Mouse (Mus musculus): ENCODE measurements around the gene Cfap73.

GRCm38 (mm10) chr5:120620375-120621077 is 13.5 kb downstream of the Cfap73 start:
- no peak for TF ChIP-seq CHD1 (IDR thresholded peaks at IDR 0.05; ENCODE audit: low read depth, low read length)
- TF ChIP-seq USF2 (IDR thresholded peaks at IDR 0.05; ENCODE audit: borderline replicate concordance in 1 of 2, insufficient read depth in 1 of 2, low read depth in 1 of 2, low read length in 2 of 2), result no peak
- no peak for TF ChIP-seq EP300 (IDR thresholded peaks at IDR 0.05; ENCODE audit: low read depth in 1 of 2, low read length in 2 of 2)
- no peak for TF ChIP-seq UBTF (IDR thresholded peaks at IDR 0.05; ENCODE audit: borderline replicate concordance, insufficient read depth, low read depth, low read length)
- TF ChIP-seq GATA1 (IDR thresholded peaks at IDR 0.05; ENCODE audit: low read depth, low read length), result no peak
- TF ChIP-seq NELFE (IDR thresholded peaks at IDR 0.05; ENCODE audit: low read depth, low read length), result no peak
- TF ChIP-seq ELF1 (IDR thresholded peaks at IDR 0.05; ENCODE audit: low read depth, low read length), result no peak
- TF ChIP-seq CTCF (IDR thresholded peaks at IDR 0.05 in 2 of 3, conservative IDR thresholded peaks at IDR 0.05 in 1 of 3; ENCODE audit: control insufficient read depth in 1 of 3, insufficient read depth in 1 of 3, low read depth in 2 of 3, low read length in 3 of 3, poor library complexity in 1 of 3, severe bottlenecking in 1 of 3), result peak; percentile 95 to 99 (median 98)
- no peak for TF ChIP-seq HCFC1 (IDR thresholded peaks at IDR 0.05; ENCODE audit: low read depth, low read length)
- peak; percentile 63 for TF ChIP-seq ZC3H11A (IDR thresholded peaks at IDR 0.05; ENCODE audit: low read depth, low read length)
- no peak for TF ChIP-seq ZNF384 (IDR thresholded peaks at IDR 0.05; ENCODE audit: low read depth, low read length)

Measured in MEL (cell line).